Mouse (Mus musculus): ENCODE measurements around the gene Gbp5. TPM values are rescaled to one million over a fixed set of nuclear protein-coding genes. Genes with fewer than 3 reads are reported as not detected.
"Not testable (repeated sequence)": the region's sequence is repeated elsewhere in the genome, so short reads cannot be mapped to it uniquely, and the experiment has no call there.

Gene Gbp5
- polyA plus RNA-seq, 1 experiment from 2014 or later: not detected

DNA sequence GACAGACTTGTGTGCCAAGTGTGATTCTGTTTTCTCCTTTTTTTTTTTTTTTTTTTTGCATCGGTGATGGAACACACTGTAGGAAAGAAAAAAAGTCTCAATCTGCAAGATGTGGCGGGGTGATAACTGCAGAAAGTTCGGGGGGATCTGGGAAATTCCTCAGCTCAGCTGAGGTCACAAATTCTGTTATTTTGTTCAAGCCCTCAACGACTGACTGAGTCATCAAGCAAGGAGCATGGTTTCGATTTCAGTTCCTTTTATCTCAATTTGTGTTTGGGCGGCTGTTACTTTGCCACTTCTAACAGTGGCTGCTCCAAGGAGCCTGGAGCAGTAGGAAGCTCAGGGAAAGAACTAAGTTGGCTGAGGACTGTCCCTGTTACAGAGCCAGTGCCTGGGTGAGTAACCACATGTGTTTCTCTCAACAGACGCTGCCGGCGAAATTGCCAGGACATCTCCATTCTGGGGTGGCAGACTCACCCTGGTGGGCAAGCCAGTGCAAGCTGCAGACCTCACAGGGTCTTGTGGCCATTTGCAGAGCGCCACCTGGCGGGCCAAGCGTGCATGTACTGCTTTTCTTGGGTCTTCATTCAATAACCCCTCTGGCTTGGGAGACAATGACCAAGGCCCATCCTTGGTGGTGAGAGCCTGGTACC lies 66.6 kb downstream of the Gbp5 start:
- Histone ChIP-seq H3K27ac (ENCODE audit: low read depth, low read length) (no peak overlapping the region), H3K4me1 (ENCODE audit: control insufficient read depth, insufficient read depth, low read length) (no peaks in the 10 kb centered on the region), H3K4me2 (peak overlapping the region; percentile 33), H3K9me3 (ENCODE audit: control insufficient read depth, low read length) (no peaks in the 10 kb centered on the region), H3K4me3 (ENCODE audit: low read depth, low read length) (peak overlapping the region; percentile 2; the same call in 1 of the 2 replicates), H3K9ac (ENCODE audit: low read length) (no peak overlapping the region), H3K27me3 (ENCODE audit: control insufficient read depth, insufficient read depth, low read length) (no peaks in the 10 kb centered on the region), H3K36me3 (ENCODE audit: control insufficient read depth, insufficient read depth, low read length) (no peaks in the 10 kb centered on the region)
- WGBS: 23% methylated on average over 12 of the region's 12 CpGs
- peak; percentile 98 for DNase-seq (ENCODE audit: low spot score, missing footprints)
- peak; percentile 91 for ATAC-seq (ENCODE audit: low FRiP score)

- Histone ChIP-seq H3K4me2 (no peak overlapping the region), H3K27me3 (ENCODE audit: control insufficient read depth, insufficient read depth, low read length) (no peaks in the 10 kb centered on the region), H3K9me3 (ENCODE audit: control insufficient read depth, low read length) (no peaks in the 10 kb centered on the region), H3K4me1 (ENCODE audit: control insufficient read depth, insufficient read depth, low read length) (no peaks in the 10 kb centered on the region), H3K4me3 (ENCODE audit: low read depth, low read length) (no peak overlapping the region), H3K9ac (ENCODE audit: low read length) (no peak overlapping the region), H3K36me3 (ENCODE audit: control insufficient read depth, insufficient read depth, low read length) (no peaks in the 10 kb centered on the region), H3K27ac (ENCODE audit: low read depth, low read length) (no peak overlapping the region)
- ATAC-seq (ENCODE audit: low FRiP score) (0 out of 2 replicates have a peak, but pooled peaks have one; percentile 18), DNase-seq (ENCODE audit: low spot score, missing footprints) (no peak)
- WGBS: 88% methylated on average over 14 of the region's 14 CpGs
Observed at GRCm38 (mm10) chr3:142561045-142561646, 67.4 kb downstream of the Gbp5 start.

DNA sequence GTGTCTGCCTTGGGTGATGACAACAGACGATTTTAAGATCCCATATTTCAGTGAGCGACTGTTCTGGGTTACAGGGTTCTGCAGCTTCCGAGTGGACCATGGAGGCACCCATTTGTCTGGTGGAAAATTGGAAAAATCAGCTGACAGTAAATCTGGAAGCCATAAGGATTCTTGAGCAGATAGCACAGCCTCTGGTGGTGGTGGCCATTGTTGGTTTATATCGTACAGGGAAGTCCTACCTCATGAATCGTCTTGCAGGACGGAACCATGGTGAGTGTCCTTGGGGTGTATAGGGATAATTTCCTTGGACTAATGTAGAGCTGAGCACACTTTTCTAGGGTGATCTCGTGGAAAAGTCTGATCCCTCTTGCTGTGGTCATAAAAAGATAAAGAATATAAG lies 67.9 kb downstream of the Gbp5 start:
- no peaks in the 10 kb centered on the region for H3K9me3 ChIP-seq (ENCODE audit: control insufficient read depth, low read length)

DNA sequence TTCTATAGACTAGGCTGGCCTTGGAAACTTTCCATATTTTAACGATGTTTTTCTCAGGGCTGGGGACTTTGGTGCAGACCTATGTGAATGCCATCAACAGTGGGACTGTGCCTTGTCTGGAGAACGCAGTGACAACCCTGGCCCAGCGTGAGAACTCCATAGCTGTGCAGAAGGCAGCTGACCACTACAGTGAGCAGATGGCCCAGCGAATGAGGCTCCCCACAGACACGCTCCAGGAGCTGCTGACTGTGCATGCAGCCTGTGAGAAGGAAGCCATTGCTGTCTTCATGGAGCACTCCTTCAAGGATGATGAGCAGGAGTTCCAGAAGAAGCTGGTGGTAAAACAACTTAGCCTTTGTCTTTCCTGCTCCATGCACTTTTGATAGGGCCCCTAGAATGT lies 73.7 kb downstream of the Gbp5 start:
- WGBS: 65% methylated on average over 5 of the region's 5 CpGs
- H3K4me2 ChIP-seq; H3K27me3 ChIP-seq (ENCODE audit: control insufficient read depth, insufficient read depth, low read length); H3K9ac ChIP-seq (ENCODE audit: low read length); H3K36me3 ChIP-seq (ENCODE audit: control insufficient read depth, insufficient read depth, low read length); H3K4me1 ChIP-seq (ENCODE audit: control insufficient read depth, insufficient read depth, low read length); ATAC-seq (ENCODE audit: low FRiP score); DNase-seq (ENCODE audit: low spot score, missing footprints); H3K9me3 ChIP-seq (ENCODE audit: control insufficient read depth, low read length); H3K27ac ChIP-seq (ENCODE audit: low read depth, low read length); H3K4me3 ChIP-seq (ENCODE audit: low read depth, low read length): not testable (repeated sequence)

More for the DNA sequence above, 67.9 kb downstream of the Gbp5 start:
- H3K36me3 ChIP-seq (ENCODE audit: control insufficient read depth, insufficient read depth, low read length): no peaks in the 10 kb centered on the region
- H3K4me2 ChIP-seq: no peak overlapping the region
- no peak for DNase-seq (ENCODE audit: low spot score, missing footprints)
- H3K27me3 ChIP-seq (ENCODE audit: control insufficient read depth, insufficient read depth, low read length): no peaks in the 10 kb centered on the region
- H3K9ac ChIP-seq (ENCODE audit: low read length): no peak overlapping the region
- no peak for ATAC-seq (ENCODE audit: low FRiP score)
- no peak overlapping the region for H3K4me3 ChIP-seq (ENCODE audit: low read depth, low read length)
- H3K27ac ChIP-seq (ENCODE audit: low read depth, low read length): no peak overlapping the region
- no peaks in the 10 kb centered on the region for H3K4me1 ChIP-seq (ENCODE audit: control insufficient read depth, insufficient read depth, low read length)
- 90% methylated on average over 7 of the region's 7 CpGs for WGBS

GRCm38 (mm10) chr3:142570738-142571137 lies 77.0 kb downstream of the Gbp5 start:
- ATAC-seq (ENCODE audit: low FRiP score): no peak
- no peak overlapping the region for H3K27ac ChIP-seq (ENCODE audit: low read depth, low read length)
- H3K27me3 ChIP-seq (ENCODE audit: control insufficient read depth, insufficient read depth, low read length): no peaks in the 10 kb centered on the region
- 87% methylated on average over 4 of the region's 4 CpGs for WGBS
- H3K4me2 ChIP-seq: no peak overlapping the region
- no peaks in the 10 kb centered on the region for H3K9me3 ChIP-seq (ENCODE audit: control insufficient read depth, low read length)
- no peak overlapping the region for H3K4me3 ChIP-seq (ENCODE audit: low read depth, low read length)
- no peaks in the 10 kb centered on the region for H3K36me3 ChIP-seq (ENCODE audit: control insufficient read depth, insufficient read depth, low read length)
- no peaks in the 10 kb centered on the region for H3K4me1 ChIP-seq (ENCODE audit: control insufficient read depth, insufficient read depth, low read length)
- no peak overlapping the region for H3K9ac ChIP-seq (ENCODE audit: low read length)
- no peak for DNase-seq (ENCODE audit: low spot score, missing footprints)

Other genes with a start within 250 kb of the Gbp5 start
- gene Pdlim5, start 98.3 kb upstream of the Gbp5 start, polyA plus RNA-seq (2014; fragmentation: Nextera tagmentation; extraction: Ambion mirVana): 17.5 and 20.3 TPM in 2 replicates
- 1.7 and 1.9 TPM in 2 replicates for gene Gbp7, start 36.4 kb downstream of the Gbp5 start, polyA plus RNA-seq (2014; fragmentation: Nextera tagmentation; extraction: Ambion mirVana)
- gene Gbp3, start 66.0 kb downstream of the Gbp5 start, polyA plus RNA-seq (2014; fragmentation: Nextera tagmentation; extraction: Ambion mirVana): 0.46 and 0.65 TPM in 2 replicates
- gene Gbp2b, start 100.9 kb downstream of the Gbp5 start, polyA plus RNA-seq (2014; fragmentation: Nextera tagmentation; extraction: Ambion mirVana): not detected in 2 replicates
- gene Gbp2, start 126.6 kb downstream of the Gbp5 start, polyA plus RNA-seq (2014; fragmentation: Nextera tagmentation; extraction: Ambion mirVana): not detected in 2 replicates
- 8.6 and 9.9 TPM in 2 replicates for gene Kyat3, start 207.1 kb downstream of the Gbp5 start, polyA plus RNA-seq (2014; fragmentation: Nextera tagmentation; extraction: Ambion mirVana)

All from midbrain, embryonic 11.5 days (tissue).